Mouse (Mus musculus) neural tube, embryonic 13.5 days (tissue): ENCODE measurements around the gene Fgfr2. TPM values are rescaled to one million over a fixed set of nuclear protein-coding genes. Genes with fewer than 3 reads are reported as not detected.

Experiments
- ATAC-seq: fragments of 200-750 bp; cut with Nextera tagmentation; 2 replicates; pipeline ENCODE4 v1.8.0; 2017; ENCODE audit warnings: low read depth, mild to moderate bottlenecking, moderate TSS enrichment, moderate library complexity
- H3K27ac ChIP-seq: fragments of 300-500 bp; sonication (generic); replicated peaks from 2 replicates; pipeline ENCODE4 v1.5.1; 2015; ENCODE audit warnings: moderate library complexity, mild to moderate bottlenecking, inconsistent platforms
- H3K27me3 ChIP-seq: fragments of 300-500 bp; sonication (generic); 2 replicates; pipeline ENCODE4 v1.6.1; 2015; ENCODE audit warnings: mild to moderate bottlenecking, inconsistent platforms
- H3K36me3 ChIP-seq: fragments of 300-500 bp; sonication (generic); 2 replicates; pipeline ENCODE4 v1.6.1; 2015; ENCODE audit warnings: mild to moderate bottlenecking, inconsistent platforms
- H3K4me1 ChIP-seq: fragments of 300-500 bp; sonication (generic); replicated peaks from 2 replicates; pipeline ENCODE4 v1.6.1; 2015; ENCODE audit warnings: inconsistent platforms
- H3K4me2 ChIP-seq: fragments of 300-500 bp; sonication (generic); 2 replicates; pipeline ENCODE4 v1.6.1; 2015; ENCODE audit warnings: inconsistent platforms, mild to moderate bottlenecking, moderate library complexity
- H3K4me3 ChIP-seq: fragments of 300-500 bp; sonication (generic); 2 replicates; pipeline ENCODE4 v1.5.1; 2015; ENCODE audit warnings: mild to moderate bottlenecking, inconsistent platforms
- H3K9ac ChIP-seq: fragments of 300-500 bp; sonication (generic); 2 replicates; pipeline ENCODE4 v1.6.1; 2015; ENCODE audit warnings: moderate library complexity, mild to moderate bottlenecking, inconsistent platforms
- H3K9me3 ChIP-seq: fragments of 300-500 bp; sonication (generic); 2 replicates; pipeline ENCODE4 v1.6.1; 2016; ENCODE audit warnings: inconsistent platforms
- WGBS: fragments of 180-500 bp; shearing (Covaris S2); methylation state at CpG from one replicate; pipeline ENCODE4 v1.1.7; 2015; 5-methylcytosine and 5-hydroxymethylcytosine counted together
- polyA plus RNA-seq: library from polyadenylated mRNA; unstranded; fragments of >200 nt; fragmentation: Nextera tagmentation; extraction: Ambion mirVana; gene quantifications from 2 replicates; pipeline ENCODE4 v1.2.1, GENCODE M21; 2015

Gene Fgfr2
- polyA plus RNA-seq, 1 experiment from 2014 or later, result 22.9 TPM

DNA sequence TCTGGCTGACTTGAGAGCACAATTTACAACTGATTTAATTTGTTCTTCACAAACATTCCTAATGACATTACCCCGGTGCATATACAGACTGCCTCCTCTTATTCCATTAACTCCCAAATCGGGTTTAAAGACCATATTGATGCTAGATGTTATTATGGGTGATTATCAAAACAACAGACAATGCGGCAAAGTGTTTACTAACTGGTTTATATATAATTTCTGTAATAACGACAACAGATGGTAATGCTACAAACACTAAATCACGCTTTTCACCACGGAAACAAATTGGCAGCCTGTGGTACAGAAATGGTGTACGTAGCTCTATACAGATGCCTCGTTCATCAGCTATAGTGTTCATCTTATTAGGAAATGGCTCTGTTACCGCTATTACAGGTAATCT, 1410.1 kb downstream of the Fgfr2 start:
- no peak overlapping the region for H3K27ac ChIP-seq
- ATAC-seq, result no peak
- H3K4me2 ChIP-seq, result no peak overlapping the region
- peaks cover 19% of the 10 kb centered on the region for H3K4me1 ChIP-seq
- no peaks in the 10 kb centered on the region for H3K9me3 ChIP-seq
- WGBS, result 63% methylated on average over 9 of the region's 9 CpGs
- no peaks in the 10 kb centered on the region for H3K36me3 ChIP-seq
- H3K4me3 ChIP-seq, result no peak overlapping the region
- H3K27me3 ChIP-seq, result peaks cover 5% of the 10 kb centered on the region; the same call in 1 of the 2 replicates
- H3K9ac ChIP-seq, result no peak overlapping the region

DNA sequence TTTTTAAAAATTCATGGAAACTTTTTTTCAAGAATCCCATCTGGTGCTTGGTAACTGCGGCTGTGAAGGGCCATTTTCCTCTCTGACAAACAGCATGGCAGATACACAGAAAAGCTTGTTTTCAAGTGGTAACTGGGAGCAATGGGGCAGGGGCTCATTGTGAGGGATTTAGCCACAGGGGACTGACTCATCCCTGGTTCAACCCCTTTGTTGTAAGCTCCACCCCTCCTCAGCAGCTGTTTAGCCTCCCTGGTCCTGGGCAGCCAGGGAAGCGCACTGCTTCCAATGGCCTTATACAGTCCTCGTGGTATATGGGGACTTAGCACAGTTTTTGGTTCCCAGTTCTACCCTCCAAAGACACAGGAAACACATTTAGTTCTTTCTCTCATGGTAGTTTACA, 1426.3 kb downstream of the Fgfr2 start:
- no peak for ATAC-seq
- Histone ChIP-seq H3K9ac (no peak overlapping the region), H3K36me3 (no peaks in the 10 kb centered on the region), H3K4me3 (no peak overlapping the region), H3K27ac (no peak overlapping the region), H3K9me3 (no peaks in the 10 kb centered on the region), H3K4me1 (no peaks in the 10 kb centered on the region), H3K27me3 (no peaks in the 10 kb centered on the region), H3K4me2 (no peak overlapping the region)
- 11% methylated on average over 3 of the region's 3 CpGs for WGBS

- 95% methylated on average over 1 of the region's 1 CpGs for WGBS
- Histone ChIP-seq H3K4me2 (no peak overlapping the region), H3K4me3 (no peak overlapping the region)
These were observed 1435.8 kb downstream of the Fgfr2 start for GRCm38 (mm10) chr7:131687324-131687723.

GRCm38 (mm10) chr7:131677126-131677525, 1446.0 kb downstream of the Fgfr2 start:
- no peak overlapping the region for H3K27ac ChIP-seq
- ATAC-seq, result no peak
- WGBS, result 93% methylated on average over 2 of the region's 2 CpGs
- no peak overlapping the region for H3K4me2 ChIP-seq
- no peak overlapping the region for H3K4me3 ChIP-seq
- H3K27me3 ChIP-seq, result no peaks in the 10 kb centered on the region
- no peaks in the 10 kb centered on the region for H3K9me3 ChIP-seq
- H3K4me1 ChIP-seq, result peaks cover under 1% of the 10 kb centered on the region; the same call in 1 of the 2 replicates
- no peak overlapping the region for H3K9ac ChIP-seq
- no peaks in the 10 kb centered on the region for H3K36me3 ChIP-seq

More at GRCm38 (mm10) chr7:131687324-131687723, 1435.8 kb downstream of the Fgfr2 start:
- Histone ChIP-seq H3K9me3 (no peaks in the 10 kb centered on the region), H3K9ac (no peak overlapping the region), H3K4me1 (no peaks in the 10 kb centered on the region), H3K27me3 (no peaks in the 10 kb centered on the region), H3K36me3 (no peaks in the 10 kb centered on the region), H3K27ac (no peak overlapping the region)
- no peak for ATAC-seq

DNA sequence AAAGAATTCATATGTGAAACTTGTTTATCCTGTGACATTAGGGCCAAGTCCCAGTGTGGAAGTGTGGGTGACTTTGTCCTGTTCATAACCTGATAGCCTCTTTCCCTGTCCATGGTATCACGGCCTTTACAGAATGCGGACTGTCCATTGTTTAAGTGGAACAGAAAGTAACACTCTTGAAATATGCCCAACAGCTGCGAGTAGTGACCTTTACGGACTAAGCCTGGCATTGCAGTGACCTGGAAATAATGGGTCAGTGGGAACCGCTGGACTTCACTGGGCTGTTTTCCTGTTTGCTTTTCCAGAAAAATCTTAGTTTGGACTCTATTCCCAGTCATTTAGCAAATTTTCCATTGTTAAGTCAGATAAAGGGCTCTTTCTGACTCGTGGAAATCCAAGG, 1452.6 kb downstream of the Fgfr2 start:
- Histone ChIP-seq H3K9ac (no peak overlapping the region), H3K4me3 (no peak overlapping the region), H3K27ac (no peak overlapping the region), H3K4me2 (no peak overlapping the region), H3K27me3 (0 out of 2 replicates have a peak, but pooled peaks cover 14% of the 10 kb centered on the region), H3K36me3 (no peaks in the 10 kb centered on the region), H3K4me1 (peaks cover 6% of the 10 kb centered on the region; the same call in 1 of the 2 replicates), H3K9me3 (no peaks in the 10 kb centered on the region)
- WGBS, result 17% methylated on average over 6 of the region's 6 CpGs
- ATAC-seq, result no peak

DNA sequence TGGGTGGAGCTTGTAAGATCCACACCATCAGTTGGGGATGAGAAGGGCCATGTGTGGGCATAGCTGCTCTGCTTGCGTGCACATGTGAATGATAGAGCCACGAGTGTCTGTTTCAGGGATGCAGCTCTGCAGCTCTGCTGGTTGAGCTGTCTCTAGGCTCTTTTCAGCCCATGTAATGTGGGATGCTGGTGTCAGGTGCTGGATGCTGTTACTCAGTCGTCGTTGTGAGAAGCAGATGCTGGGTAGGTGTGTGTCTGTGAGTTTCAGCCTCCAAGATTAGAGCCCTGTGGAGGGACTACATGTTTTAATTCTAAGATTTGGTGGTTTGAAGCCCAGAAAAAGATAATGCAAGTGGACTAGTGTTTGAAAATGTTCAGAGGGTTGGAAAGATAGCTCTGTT, 1453.8 kb downstream of the Fgfr2 start:
- no peak overlapping the region for H3K4me3 ChIP-seq
- H3K36me3 ChIP-seq, result no peaks in the 10 kb centered on the region
- H3K9me3 ChIP-seq, result no peaks in the 10 kb centered on the region
- H3K4me1 ChIP-seq, result peaks cover 6% of the 10 kb centered on the region; the same call in 1 of the 2 replicates
- no peak overlapping the region for H3K9ac ChIP-seq
- 0 out of 2 replicates have a peak, but pooled peaks cover 14% of the 10 kb centered on the region for H3K27me3 ChIP-seq
- no peak for ATAC-seq
- WGBS, result 89% methylated on average over 4 of the region's 4 CpGs
- no peak overlapping the region for H3K27ac ChIP-seq
- no peak overlapping the region for H3K4me2 ChIP-seq

DNA sequence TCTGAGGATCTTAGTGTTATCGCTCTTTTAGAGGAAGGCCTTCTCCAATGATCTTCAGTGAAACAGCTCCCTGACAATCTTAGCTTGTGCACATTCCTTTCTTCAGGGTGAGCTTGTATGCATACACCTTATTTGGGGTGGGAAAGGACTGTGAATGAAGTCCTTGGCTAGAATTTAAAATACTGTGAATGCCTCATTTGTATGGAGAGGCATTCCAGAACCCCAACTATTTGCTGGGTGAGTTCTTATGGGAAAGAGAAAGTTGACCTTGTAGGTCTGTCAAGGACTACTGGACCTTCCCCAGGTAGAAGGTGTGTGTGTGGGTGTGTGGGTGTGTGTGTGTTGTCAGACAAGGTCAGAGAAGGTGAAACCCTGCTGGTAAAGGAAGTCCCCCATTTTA, 1462.4 kb downstream of the Fgfr2 start:
- no peak overlapping the region for H3K27ac ChIP-seq
- no peak overlapping the region for H3K9ac ChIP-seq
- peaks cover 13% of the 10 kb centered on the region for H3K4me1 ChIP-seq
- H3K4me3 ChIP-seq, result no peak overlapping the region
- no peak for ATAC-seq
- H3K27me3 ChIP-seq, result no peaks in the 10 kb centered on the region
- H3K4me2 ChIP-seq, result no peak overlapping the region
- H3K9me3 ChIP-seq, result no peaks in the 10 kb centered on the region
- H3K36me3 ChIP-seq, result no peaks in the 10 kb centered on the region
- 94% methylated on average over 1 of the region's 1 CpGs for WGBS

DNA sequence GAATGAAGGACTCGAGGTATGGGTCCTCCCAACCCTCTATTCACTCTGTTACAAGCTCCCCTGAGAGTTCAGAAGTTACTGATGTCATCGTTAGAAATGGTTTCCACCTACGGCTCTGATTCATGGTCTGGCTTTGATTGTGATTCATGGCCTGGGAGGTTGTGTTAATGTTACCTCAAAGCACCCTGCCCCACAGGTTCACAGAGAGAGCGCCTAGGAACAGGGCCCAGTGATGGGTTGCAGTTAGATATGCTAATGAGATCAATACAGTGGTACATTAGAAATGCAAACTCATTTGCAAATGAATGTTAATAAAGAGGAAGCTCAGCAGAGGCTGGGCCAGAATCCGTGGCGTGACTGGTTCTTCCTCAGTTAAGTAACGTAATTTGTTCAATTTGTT, 1467.1 kb downstream of the Fgfr2 start:
- peaks cover 33% of the 10 kb centered on the region for H3K4me1 ChIP-seq
- H3K27ac ChIP-seq, result no peak overlapping the region
- H3K27me3 ChIP-seq, result peaks cover 7% of the 10 kb centered on the region
- H3K4me3 ChIP-seq, result no peak overlapping the region
- WGBS, result 21% methylated on average over 7 of the region's 7 CpGs
- no peak overlapping the region for H3K4me2 ChIP-seq
- ATAC-seq, result no peak
- H3K9ac ChIP-seq, result no peak overlapping the region
- no peaks in the 10 kb centered on the region for H3K9me3 ChIP-seq
- H3K36me3 ChIP-seq, result no peaks in the 10 kb centered on the region

- H3K36me3 ChIP-seq, result no peaks in the 10 kb centered on the region
- no peak overlapping the region for H3K4me2 ChIP-seq
- H3K9ac ChIP-seq, result no peak overlapping the region
- H3K27me3 ChIP-seq, result peaks cover 24% of the 10 kb centered on the region
- H3K27ac ChIP-seq, result no peak overlapping the region
- H3K4me1 ChIP-seq, result peaks cover 48% of the 10 kb centered on the region
- H3K4me3 ChIP-seq, result no peak overlapping the region
- ATAC-seq, result no peak
- WGBS, result 74% methylated on average over 6 of the region's 6 CpGs
- H3K9me3 ChIP-seq, result no peaks in the 10 kb centered on the region
These were observed 1469.7 kb downstream of the Fgfr2 start for GRCm38 (mm10) chr7:131653416-131653815.

DNA sequence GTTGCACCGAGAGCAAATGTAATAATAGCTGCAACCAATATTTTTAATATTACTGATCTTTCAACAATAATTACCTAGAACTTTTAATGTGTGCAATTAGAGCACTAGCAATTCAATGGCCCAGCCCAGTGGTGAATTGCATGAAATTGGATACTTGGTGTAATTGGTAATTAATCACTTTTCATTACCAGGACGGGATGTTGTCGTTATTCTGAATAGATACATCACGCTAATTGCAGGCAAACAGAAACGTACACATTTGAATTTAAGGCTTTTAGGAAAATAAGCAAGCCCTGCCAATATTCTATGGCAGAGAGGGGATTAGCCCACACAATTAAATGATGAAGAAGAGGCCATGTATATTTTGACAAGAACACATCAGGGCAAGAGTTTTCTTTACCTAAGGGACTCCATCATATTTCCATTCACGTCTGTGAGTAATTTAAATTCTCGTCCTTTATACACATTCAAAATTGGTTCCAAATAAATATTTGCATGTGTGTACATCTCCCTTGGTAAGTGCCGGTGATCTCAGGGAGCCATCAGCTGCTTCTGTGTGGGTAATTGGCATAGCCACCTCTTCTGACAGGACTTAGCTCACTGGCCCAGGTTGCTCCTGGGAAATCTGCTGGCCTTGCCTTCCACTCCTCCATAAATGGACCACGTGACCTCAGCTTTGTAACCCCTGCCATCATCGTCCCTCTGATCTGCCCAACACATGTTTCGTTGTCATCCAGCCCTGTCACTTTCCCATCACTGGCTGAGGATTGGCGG, 1471.0 kb downstream of the Fgfr2 start:
- H3K27me3 ChIP-seq, result peaks cover 37% of the 10 kb centered on the region
- no peak for ATAC-seq
- no peak overlapping the region for H3K4me2 ChIP-seq
- no peak overlapping the region for H3K9ac ChIP-seq
- 54% methylated on average over 12 of the region's 12 CpGs for WGBS
- no peak overlapping the region for H3K27ac ChIP-seq
- no peaks in the 10 kb centered on the region for H3K9me3 ChIP-seq
- no peaks in the 10 kb centered on the region for H3K36me3 ChIP-seq
- H3K4me3 ChIP-seq, result no peak overlapping the region
- H3K4me1 ChIP-seq, result peaks cover 52% of the 10 kb centered on the region

- WGBS, result 51% methylated on average over 2 of the region's 2 CpGs
These were observed 1472.9 kb downstream of the Fgfr2 start for GRCm38 (mm10) chr7:131650277-131650676.

DNA sequence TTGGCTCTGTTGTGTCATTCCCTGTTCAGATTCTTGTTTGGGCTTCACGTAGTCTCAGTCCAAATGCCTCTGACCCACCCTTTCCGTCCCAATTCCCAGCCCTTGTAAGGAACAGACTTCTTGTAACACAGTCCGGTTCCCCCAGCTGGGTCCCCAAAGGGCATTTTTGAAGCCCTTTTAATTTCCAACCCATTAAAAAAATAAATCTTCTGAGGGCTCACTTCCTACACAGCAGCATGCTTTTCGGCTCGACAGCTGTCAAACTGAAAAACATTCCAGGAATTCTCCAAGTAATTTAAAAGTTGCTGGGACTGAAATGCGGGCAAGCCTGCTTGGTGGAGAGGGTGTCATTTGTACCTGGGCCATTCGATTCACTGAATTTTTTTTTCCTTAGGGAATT, 1474.9 kb downstream of the Fgfr2 start:
- 18% methylated on average over 7 of the region's 7 CpGs for WGBS
- Histone ChIP-seq H3K4me1 (peaks cover 63% of the 10 kb centered on the region), H3K27me3 (peaks cover 75% of the 10 kb centered on the region)

More at GRCm38 (mm10) chr7:131650277-131650676, 1472.9 kb downstream of the Fgfr2 start:
- Histone ChIP-seq H3K27me3 (peaks cover 56% of the 10 kb centered on the region), H3K36me3 (no peaks in the 10 kb centered on the region), H3K4me1 (peaks cover 43% of the 10 kb centered on the region), H3K9me3 (no peaks in the 10 kb centered on the region), H3K27ac (no peak overlapping the region), H3K4me3 (no peak overlapping the region), H3K9ac (no peak overlapping the region), H3K4me2 (no peak overlapping the region)
- ATAC-seq, result no peak

GRCm38 (mm10) chr7:131647583-131647982, 1475.6 kb downstream of the Fgfr2 start:
- no peak overlapping the region for H3K9ac ChIP-seq
- H3K4me2 ChIP-seq, result no peak overlapping the region
- H3K27ac ChIP-seq, result no peak overlapping the region
- no peak overlapping the region for H3K4me3 ChIP-seq
- H3K4me1 ChIP-seq, result peaks cover 60% of the 10 kb centered on the region
- H3K27me3 ChIP-seq, result peaks cover 76% of the 10 kb centered on the region
- H3K36me3 ChIP-seq, result no peaks in the 10 kb centered on the region
- no peak for ATAC-seq
- H3K9me3 ChIP-seq, result no peaks in the 10 kb centered on the region
- 45% methylated on average over 3 of the region's 3 CpGs for whole genome bisulfite sequencing

More for the DNA sequence above, 1474.9 kb downstream of the Fgfr2 start:
- Histone ChIP-seq H3K36me3 (no peaks in the 10 kb centered on the region), H3K27ac (no peak overlapping the region), H3K9ac (no peak overlapping the region), H3K4me2 (no peak overlapping the region), H3K4me3 (no peak overlapping the region), H3K9me3 (no peaks in the 10 kb centered on the region)
- no peak for ATAC-seq
